Mouse (Mus musculus) CH12.LX (cell line): ENCODE measurements around the gene Dennd6a.

ENCODE experiments used
- MAX ChIP-seq: IDR thresholded peaks from 2 replicates; pipeline ENCODE4 v1.6.1; 2011; ENCODE audit warnings: low read length, improper control_type of control experiment
- MAZ ChIP-seq: IDR thresholded peaks from 2 replicates; pipeline ENCODE4 v1.6.1; 2012; ENCODE audit warnings: low read depth, mild to moderate bottlenecking, inconsistent platforms, low read length, improper control_type of control experiment, moderate library complexity
- MEF2A ChIP-seq: IDR thresholded peaks from 2 replicates; pipeline ENCODE4 v1.6.1; 2014; ENCODE audit warnings: low read depth, mild to moderate bottlenecking, inconsistent platforms, low read length, improper control_type of control experiment, borderline replicate concordance
- RAD21 ChIP-seq: IDR thresholded peaks from 2 replicates; pipeline ENCODE4 v1.6.1; 2011; ENCODE audit warnings: low read depth, mild to moderate bottlenecking, low read length, improper control_type of control experiment, moderate library complexity
- RCOR1 ChIP-seq: conservative IDR thresholded peaks from 2 replicates; pipeline ENCODE4 v1.6.1; 2012; ENCODE audit warnings: low read depth, mild to moderate bottlenecking, inconsistent platforms, low read length, improper control_type of control experiment
- UBTF ChIP-seq: IDR thresholded peaks from 2 replicates; pipeline ENCODE4 v1.6.1; 2012; ENCODE audit warnings: low read depth, mild to moderate bottlenecking, inconsistent platforms, low read length, improper control_type of control experiment, moderate library complexity

DNA sequence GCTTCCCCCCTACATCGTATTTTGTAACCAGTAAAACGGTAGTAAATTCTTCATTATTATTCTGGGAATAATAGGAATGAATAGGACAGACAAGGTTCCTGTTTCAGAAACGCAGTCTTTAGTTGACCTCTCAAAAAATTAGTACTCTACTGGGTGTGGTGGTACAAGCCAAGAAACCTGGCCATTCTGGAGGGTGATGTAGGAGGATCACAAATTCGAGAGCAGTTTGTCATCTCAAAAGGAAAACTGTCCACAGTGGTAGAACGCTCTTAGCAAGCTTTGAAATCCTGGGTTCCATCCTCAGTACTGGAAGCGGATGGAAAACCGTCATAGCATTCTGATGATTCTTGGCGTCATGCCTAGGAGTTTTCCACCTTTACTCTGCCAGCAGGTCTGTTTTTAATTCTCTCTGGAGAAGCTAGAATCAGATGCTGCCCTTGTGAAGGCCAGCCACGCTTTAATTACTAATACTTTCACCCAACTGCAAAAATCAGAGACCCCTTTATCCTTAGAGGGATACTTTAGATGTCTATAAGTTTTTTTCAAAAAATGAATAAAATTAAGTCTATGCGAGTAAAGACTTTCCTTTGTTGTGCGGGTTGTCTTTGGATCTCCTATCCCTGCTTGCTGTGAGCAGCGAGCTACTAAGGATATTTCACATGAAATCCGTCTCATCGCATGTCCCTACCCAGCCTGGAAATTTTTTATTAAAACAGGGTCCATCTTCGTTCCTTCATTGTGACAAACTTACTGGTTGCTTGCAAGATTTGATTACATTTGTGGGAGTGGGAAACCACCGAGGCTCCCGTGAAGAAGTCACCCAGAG, 63.6 kb downstream of the Dennd6a start:
- no peak for TF ChIP-seq RAD21
- TF ChIP-seq RCOR1: no peak
- no peak for TF ChIP-seq UBTF
- TF ChIP-seq MAZ: no peak
- no peak for TF ChIP-seq MEF2A
- no peak for TF ChIP-seq MAX
